ENCODE assay signal across 27 mouse cellular contexts in genomic region chr12:31239031-31239583, GRCm38 (mm10). TPM values are rescaled to one million over a fixed set of nuclear protein-coding genes. Genes with fewer than 3 reads are reported as not detected.
DNase-seq lines count a peak whose midpoint lies in the region; TF ChIP-seq lines count a peak whose summit lies in the region.
"Had no signal": no experiment of that assay in that cellular context is flagged by ENCODE, and none has a peak within 500 bp of the region (broad histone marks: within the 10 kb centered on the region; RNA-seq: fewer than 3 reads in every experiment).

No protein-coding gene starts in this region.

- TF ChIP-seq POLR2A in ES-Bruce4 (IDR thresholded peaks at IDR 0.05; ENCODE audit: insufficient read depth, low read length) = no peak

- no peaks in the 10 kb centered on the region for H3K36me3 ChIP-seq in ES-Bruce4 (ENCODE audit: control insufficient read depth, insufficient read depth, low read length, poor library complexity, severe bottlenecking)
- H3K36me3 ChIP-seq: embryonic facial prominence, embryonic 15.5 days; forebrain, embryonic 10.5 days; G1E; heart, embryonic 10.5 days; hindbrain, embryonic 13.5 days had no signal

- H3K9me3 ChIP-seq in ES-Bruce4 (replicated peaks; ENCODE audit: control insufficient read depth, insufficient read depth, low read length, poor library complexity, severe bottlenecking) = no peaks in the 10 kb centered on the region
- H3K9me3 ChIP-seq: embryonic facial prominence, embryonic 15.5 days; forebrain, embryonic 10.5 days; G1E; heart, embryonic 10.5 days; hindbrain, embryonic 13.5 days had no signal

- peak; percentile 37; the same call in 1 of the 2 replicates for TF ChIP-seq EP300 in ES-Bruce4 (IDR thresholded peaks at IDR 0.05; ENCODE audit: insufficient read depth, low read depth, low read length)

- H3K4me1 ChIP-seq in ES-Bruce4 (ENCODE audit: control insufficient read depth, insufficient read depth, low read length) = peaks cover 3% of the 10 kb centered on the region
- H3K4me1 ChIP-seq: hindbrain, embryonic 13.5 days had no signal

- no peak overlapping the region for H3K4me3 ChIP-seq in ES-Bruce4 (ENCODE audit: low read depth, low read length)
- H3K4me3 ChIP-seq: embryonic facial prominence, embryonic 15.5 days; erythroblast, embryonic 14.5 days; forebrain, embryonic 10.5 days; gastrocnemius, adult 2 months; heart, embryonic 10.5 days; hindbrain, embryonic 13.5 days had no signal

- peak overlapping the region; percentile 77 for H3K27ac ChIP-seq in ES-Bruce4 (ENCODE audit: insufficient read depth, low read length)
- H3K27ac ChIP-seq: embryonic facial prominence, embryonic 15.5 days; forebrain, embryonic 10.5 days; gastrocnemius, adult 2 months; heart, embryonic 10.5 days; hindbrain, embryonic 13.5 days; hindbrain, postnatal 0 days had no signal

- TF ChIP-seq CTCF in ES-Bruce4 (IDR thresholded peaks at IDR 0.05; ENCODE audit: low read depth, low read length) = no peak

- DNase-seq in kidney, adult 18-20 months = peak; percentile 30
- DNase-seq in kidney, postnatal 36 days = no peak
- DNase-seq in R1 (ENCODE audit: low read depth, low spot score) = peak; percentile 64
- DNase-seq in kidney, postnatal 14 days = peak; percentile 53
- DNase-seq in neural tube, embryonic 10.5 days (ENCODE audit: extremely low spot score, low spot score) = no peak
- no peak for DNase-seq in cerebellum, adult 11 months
- DNase-seq: adrenal gland, postnatal 14 days; cerebellum, postnatal 10 days; embryo, embryonic 11 days; gastrocnemius, adult 2 months; gastrocnemius, postnatal 25 days; heart, postnatal 10 days; heart, postnatal 4 days had no signal

- no peak overlapping the region for H3K9ac ChIP-seq in ES-Bruce4 (ENCODE audit: low read depth, poor library complexity, severe bottlenecking)
- H3K9ac ChIP-seq: embryonic facial prominence, embryonic 15.5 days; hindbrain, embryonic 13.5 days had no signal

- no peaks in the 10 kb centered on the region for H3K27me3 ChIP-seq in ES-Bruce4 (ENCODE audit: control insufficient read depth, insufficient read depth, low read length, poor library complexity, severe bottlenecking)
- H3K27me3 ChIP-seq: CH12.LX; embryonic facial prominence, embryonic 15.5 days; hindbrain, embryonic 13.5 days had no signal

RNA-seq across cellular contexts. Expression of gene Gm6993, which starts 1.5 kb away (rescaled TPM):
- not detected in 2 replicates for polyA plus RNA-seq in ES-Bruce4 (2011; ENCODE audit: insufficient read depth, insufficient read length, low read depth, missing spikeins)
- polyA plus RNA-seq: activated CD4-positive, CD25-positive, alpha-beta regulatory T cell, adult 4 months; cerebellum, adult 2 months; embryonic facial prominence, embryonic 11.5 days; embryonic facial prominence, embryonic 15.5 days; erythroblast, embryonic 14.5 days; forebrain, embryonic 10.5 days; forebrain, embryonic 14.5 days; G1E; heart, embryonic 10.5 days; heart, embryonic 14.5 days; hindbrain, embryonic 13.5 days; hindbrain, postnatal 0 days had no signal

RNA-seq across cellular contexts. Expression of gene Lamb1, which starts 25.9 kb away (rescaled TPM):
- 142 and 163 TPM in 2 replicates for polyA plus RNA-seq in ES-Bruce4 (2011; ENCODE audit: insufficient read depth, insufficient read length, low read depth, missing spikeins)
- polyA plus RNA-seq: activated CD4-positive, CD25-positive, alpha-beta regulatory T cell, adult 4 months; G1E had no signal

Comparison
In these comparisons a context has a peak if more than half of its experiments do, and no peak if none do; other contexts are left out.
1. DNase-seq: peak in kidney, adult 18-20 months (single experiment), R1 (single experiment) and kidney, postnatal 14 days (single experiment); none in kidney, postnatal 36 days (0 of 2), neural tube, embryonic 10.5 days (single experiment) and cerebellum, adult 11 months (single experiment).